Mouse (Mus musculus) embryonic facial prominence, embryonic 11.5 days (tissue): Measurements from ENCODE around the gene Nr5a1. TPM values are rescaled to one million over a fixed set of nuclear protein-coding genes. Genes with fewer than 3 reads are reported as not detected.

ENCODE experiments used
- ATAC-seq: fragments of 200-750 bp; cut with Nextera tagmentation; replicated peaks from 2 replicates; pipeline ENCODE4 v1.8.0; 2017; ENCODE audit warnings: low read depth; ENCODE audit not compliant: insufficient number of reproducible peaks, low FRiP score, low TSS enrichment
- DNase-seq: peaks from one replicate; pipeline ENCODE4 v3.0.0-alpha.2; 2015; ENCODE audit warnings: low spot score
- H3K27ac ChIP-seq: fragments of 300-500 bp; sonication (generic); replicated peaks from 2 replicates; pipeline ENCODE4 v1.5.1; 2014; ENCODE audit warnings: mild to moderate bottlenecking, low read depth, low read length, control low read depth
- H3K27me3 ChIP-seq: fragments of 300-500 bp; sonication (generic); 2 replicates; pipeline ENCODE4 v1.6.1; 2014; ENCODE audit warnings: mild to moderate bottlenecking, low read length, moderate library complexity, mixed read lengths; ENCODE audit not compliant: control insufficient read depth, insufficient read depth
- H3K36me3 ChIP-seq: fragments of 300-500 bp; sonication (generic); replicated peaks from 2 replicates; pipeline ENCODE4 v1.6.1; 2014; ENCODE audit warnings: low read depth, mild to moderate bottlenecking, low read length, moderate library complexity, mixed read lengths; ENCODE audit not compliant: control insufficient read depth, insufficient read depth
- H3K4me1 ChIP-seq: fragments of 300-500 bp; sonication (generic); 2 replicates; pipeline ENCODE4 v1.6.1; 2014; ENCODE audit warnings: low read length, mixed read lengths; ENCODE audit not compliant: control insufficient read depth, insufficient read depth
- H3K4me2 ChIP-seq: fragments of 300-500 bp; sonication (generic); 2 replicates; pipeline ENCODE4 v1.6.1; 2014; ENCODE audit warnings: low read depth, mild to moderate bottlenecking, control low read depth, low read length, moderate library complexity
- H3K4me3 ChIP-seq: fragments of 300-500 bp; sonication (generic); 2 replicates; pipeline ENCODE4 v1.5.1; 2014; ENCODE audit warnings: low read depth, low read length, control low read depth
- H3K9ac ChIP-seq: fragments of 300-500 bp; sonication (generic); replicated peaks from 2 replicates; pipeline ENCODE4 v1.6.1; 2014; ENCODE audit warnings: mild to moderate bottlenecking, control low read depth, low read length
- H3K9me3 ChIP-seq: fragments of 300-500 bp; sonication (generic); replicated peaks from 2 replicates; pipeline ENCODE4 v1.6.1; 2016; ENCODE audit warnings: mild to moderate bottlenecking, low read length, inconsistent platforms, mixed read lengths; ENCODE audit not compliant: control insufficient read depth
- WGBS: fragments of 180-500 bp; shearing (Covaris S2); extraction: QIAGEN DNeasy Blood & Tissue Kit; methylation state at CpG from one replicate; pipeline ENCODE4 v1.1.7; 2014; 5-methylcytosine and 5-hydroxymethylcytosine counted together
- polyA plus RNA-seq: library from polyadenylated mRNA; unstranded; fragments of >200 nt; fragmentation: Nextera tagmentation; extraction: Ambion mirVana; gene quantifications from 2 replicates; pipeline ENCODE4 v1.2.1, GENCODE M21; 2014

Gene Nr5a1
- polyA plus RNA-seq, 1 experiment from 2014 or later = 0.70 TPM

GRCm38 (mm10) chr2:38723378-38723777, 9.0 kb upstream of the Nr5a1 start:
- no peaks in the 10 kb centered on the region for H3K9me3 ChIP-seq
- ATAC-seq (no peak), DNase-seq (no peak)
- no peak overlapping the region for H3K4me2 ChIP-seq
- no peak overlapping the region for H3K9ac ChIP-seq
- no peaks in the 10 kb centered on the region for H3K27me3 ChIP-seq
- no peak overlapping the region for H3K4me3 ChIP-seq
- no peaks in the 10 kb centered on the region for H3K36me3 ChIP-seq
- 85% methylated on average over 4 of the region's 4 CpGs for WGBS
- H3K27ac ChIP-seq = no peak overlapping the region
- no peaks in the 10 kb centered on the region; the same call in 1 of the 2 replicates for H3K4me1 ChIP-seq

GRCm38 (mm10) chr2:38722076-38722475, 7.7 kb upstream of the Nr5a1 start:
- Histone ChIP-seq H3K9me3 (no peaks in the 10 kb centered on the region), H3K9ac (no peak overlapping the region), H3K27ac (no peak overlapping the region), H3K4me3 (no peak overlapping the region), H3K27me3 (no peaks in the 10 kb centered on the region), H3K4me2 (no peak overlapping the region), H3K36me3 (no peaks in the 10 kb centered on the region), H3K4me1 (no peaks in the 10 kb centered on the region; the same call in 1 of the 2 replicates)
- DNase-seq = no peak
- ATAC-seq = no peak
- WGBS = 50% methylated on average over 4 of the region's 4 CpGs

GRCm38 (mm10) chr2:38720661-38721060, 6.3 kb upstream of the Nr5a1 start:
- H3K9ac ChIP-seq = no peak overlapping the region
- H3K27me3 ChIP-seq = no peaks in the 10 kb centered on the region
- no peaks in the 10 kb centered on the region for H3K9me3 ChIP-seq
- H3K27ac ChIP-seq = no peak overlapping the region
- ATAC-seq (no peak), DNase-seq (no peak)
- H3K4me2 ChIP-seq = no peak overlapping the region
- no peaks in the 10 kb centered on the region; the same call in 1 of the 2 replicates for H3K4me1 ChIP-seq
- WGBS = 77% methylated on average over 2 of the region's 2 CpGs
- no peak overlapping the region for H3K4me3 ChIP-seq
- H3K36me3 ChIP-seq = no peaks in the 10 kb centered on the region

- 76% methylated on average over 6 of the region's 6 CpGs for WGBS
- H3K4me2 ChIP-seq = no peak overlapping the region
- no peak for ATAC-seq
- no peak overlapping the region for H3K27ac ChIP-seq
- no peaks in the 10 kb centered on the region; the same call in 1 of the 2 replicates for H3K4me1 ChIP-seq
- H3K36me3 ChIP-seq = no peaks in the 10 kb centered on the region
- H3K9me3 ChIP-seq = no peaks in the 10 kb centered on the region
- no peak overlapping the region for H3K9ac ChIP-seq
- no peak overlapping the region for H3K4me3 ChIP-seq
- 0 out of 2 replicates have a peak, but pooled peaks cover 4% of the 10 kb centered on the region for H3K27me3 ChIP-seq
- no peak for DNase-seq
Measured at GRCm38 (mm10) chr2:38719354-38719753, 5.0 kb upstream of the Nr5a1 start.

GRCm38 (mm10) chr2:38718676-38719075, 4.3 kb upstream of the Nr5a1 start:
- no peak overlapping the region for H3K4me2 ChIP-seq
- no peak overlapping the region for H3K9ac ChIP-seq
- H3K27me3 ChIP-seq = peaks cover 9% of the 10 kb centered on the region; the same call in 1 of the 2 replicates
- H3K4me3 ChIP-seq = no peak overlapping the region
- WGBS = 55% methylated on average over 8 of the region's 8 CpGs
- H3K27ac ChIP-seq = no peak overlapping the region
- H3K9me3 ChIP-seq = no peaks in the 10 kb centered on the region
- no peaks in the 10 kb centered on the region for H3K36me3 ChIP-seq
- DNase-seq = no peak
- no peaks in the 10 kb centered on the region; the same call in 1 of the 2 replicates for H3K4me1 ChIP-seq
- ATAC-seq = no peak

GRCm38 (mm10) chr2:38717436-38717835, 3.1 kb upstream of the Nr5a1 start:
- DNase-seq (no peak), ATAC-seq (no peak)
- H3K4me2 ChIP-seq = no peak overlapping the region
- H3K27me3 ChIP-seq = peaks cover 22% of the 10 kb centered on the region
- no peak overlapping the region for H3K27ac ChIP-seq
- H3K36me3 ChIP-seq = no peaks in the 10 kb centered on the region
- no peak overlapping the region for H3K4me3 ChIP-seq
- H3K9ac ChIP-seq = no peak overlapping the region
- 80% methylated on average over 2 of the region's 2 CpGs for WGBS
- no peaks in the 10 kb centered on the region for H3K4me1 ChIP-seq
- no peaks in the 10 kb centered on the region for H3K9me3 ChIP-seq

- H3K4me1 ChIP-seq = peaks cover 9% of the 10 kb centered on the region
- no peaks in the 10 kb centered on the region for H3K36me3 ChIP-seq
- H3K4me3 ChIP-seq = no peak overlapping the region
- 77% methylated on average over 3 of the region's 3 CpGs for WGBS
- H3K9ac ChIP-seq = no peak overlapping the region
- H3K27ac ChIP-seq = no peak overlapping the region
- ATAC-seq = no peak
- DNase-seq = no peak
- H3K27me3 ChIP-seq = peaks cover 58% of the 10 kb centered on the region
- no peak overlapping the region for H3K4me2 ChIP-seq
- H3K9me3 ChIP-seq = no peaks in the 10 kb centered on the region
Measured at GRCm38 (mm10) chr2:38713596-38713995, 746 bp downstream of the Nr5a1 start.

- Histone ChIP-seq H3K4me2 (no peak overlapping the region), H3K9ac (no peak overlapping the region), H3K27ac (no peak overlapping the region), H3K9me3 (no peaks in the 10 kb centered on the region), H3K27me3 (peaks cover 66% of the 10 kb centered on the region), H3K36me3 (no peaks in the 10 kb centered on the region), H3K4me1 (peaks cover 9% of the 10 kb centered on the region), H3K4me3 (no peak overlapping the region)
- no peak for ATAC-seq
- no peak for DNase-seq
- WGBS = 18% methylated on average over 11 of the region's 11 CpGs
Measured at GRCm38 (mm10) chr2:38712769-38713125, 1.6 kb downstream of the Nr5a1 start.
